Mouse (Mus musculus) liver, adult 2 months (tissue): ENCODE measurements around the gene Msantd3.

Source experiments
- CTCF ChIP-seq: fragments of 200-500 bp; IDR thresholded peaks from 2 replicates; pipeline ENCODE4 v1.5.1; 2011; ENCODE audit warnings: low read depth, low read length, control low read depth
- POLR2A ChIP-seq: fragments of 200-500 bp; IDR thresholded peaks from 2 replicates; pipeline ENCODE4 v1.6.1; 2011; ENCODE audit warnings: low read length, control low read depth; ENCODE audit not compliant: insufficient read depth; ENCODE audit errors: extremely low read depth

DNA sequence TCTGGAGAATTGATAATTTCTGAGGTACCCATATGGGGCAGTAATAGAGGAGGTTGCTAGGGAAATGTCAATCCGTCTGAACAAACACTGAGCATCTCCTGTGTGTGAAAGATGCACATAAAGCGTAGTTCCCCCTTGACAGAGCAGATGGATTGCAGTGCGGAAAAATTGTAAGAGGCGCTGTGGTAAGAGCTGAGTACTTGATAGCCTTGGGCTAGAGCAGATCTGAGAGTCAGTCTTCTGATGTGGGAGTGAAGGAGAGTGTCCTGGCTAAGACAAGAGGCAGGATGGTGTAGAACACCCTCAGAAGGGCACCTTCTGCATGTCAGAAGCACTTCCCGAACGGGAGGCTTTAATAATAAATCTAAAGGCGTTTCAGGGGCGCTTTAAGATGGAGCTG, 4.4 kb downstream of the Msantd3 start:
- TF ChIP-seq POLR2A (no peak), CTCF (no peak)
